Mouse (Mus musculus) stomach, postnatal 0 days (tissue): ENCODE data around the gene Spata32.

ENCODE experiments used
- CTCF ChIP-seq: IDR thresholded peaks from 2 replicates; pipeline ENCODE4 v1.5.1; 2016; ENCODE audit warnings: antibody characterized with exemption, low read depth, mild to moderate bottlenecking, moderate library complexity
- EP300 ChIP-seq: optimal IDR thresholded peaks from 2 replicates; pipeline ENCODE3; 2016; ENCODE audit warnings: antibody characterized with exemption

GRCm38 (mm10) chr11:103232966-103233365 lies 14.7 kb upstream of the Spata32 start:
- TF ChIP-seq EP300, result no peak
- peak; percentile 92 for TF ChIP-seq CTCF
